Mouse (Mus musculus) limb, embryonic 12.5 days (tissue): ENCODE measurements around the gene Hmcn2. TPM values are rescaled to one million over a fixed set of nuclear protein-coding genes. Genes with fewer than 3 reads are reported as not detected.

Experiments
- ATAC-seq: fragments of 200-750 bp; cut with Nextera tagmentation; 2 replicates; pipeline ENCODE4 v1.8.0; 2017; ENCODE audit warnings: low read depth, moderate TSS enrichment; ENCODE audit not compliant: insufficient number of reproducible peaks, insufficient read depth, low FRiP score, low TSS enrichment
- H3K27ac ChIP-seq: fragments of 300-500 bp; sonication (generic); 2 replicates; pipeline ENCODE4 v1.5.1; 2016; ENCODE audit warnings: mild to moderate bottlenecking, moderate library complexity
- H3K27me3 ChIP-seq: fragments of 300-500 bp; sonication (generic); 2 replicates; pipeline ENCODE4 v1.6.1; 2016; ENCODE audit warnings: mild to moderate bottlenecking, moderate library complexity
- H3K36me3 ChIP-seq: fragments of 300-500 bp; sonication (generic); 2 replicates; pipeline ENCODE4 v1.6.1; 2016; ENCODE audit warnings: mild to moderate bottlenecking, moderate library complexity
- H3K4me1 ChIP-seq: fragments of 300-500 bp; sonication (generic); replicated peaks from 2 replicates; pipeline ENCODE4 v1.6.1; 2016
- H3K4me2 ChIP-seq: fragments of 300-500 bp; sonication (generic); 2 replicates; pipeline ENCODE4 v1.6.1; 2016; ENCODE audit warnings: mild to moderate bottlenecking, moderate library complexity
- H3K4me3 ChIP-seq: fragments of 300-500 bp; sonication (generic); replicated peaks from 2 replicates; pipeline ENCODE4 v1.5.1; 2016; ENCODE audit warnings: mild to moderate bottlenecking
- H3K9ac ChIP-seq: fragments of 300-500 bp; sonication (generic); replicated peaks from 2 replicates; pipeline ENCODE4 v1.6.1; 2016; ENCODE audit warnings: mild to moderate bottlenecking, moderate library complexity
- H3K9me3 ChIP-seq: fragments of 300-500 bp; sonication (generic); 2 replicates; pipeline ENCODE4 v1.6.1; 2016; ENCODE audit warnings: mild to moderate bottlenecking, moderate library complexity
- WGBS: fragments of 180-500 bp; shearing (Covaris S2); methylation state at CpG from one replicate; pipeline ENCODE4 v1.1.7; 2016; 5-methylcytosine and 5-hydroxymethylcytosine counted together
- polyA plus RNA-seq: library from polyadenylated mRNA; unstranded; fragments of >200 nt; fragmentation: Nextera tagmentation; extraction: Ambion mirVana; gene quantifications from 2 replicates; pipeline ENCODE4 v1.2.1, GENCODE M21; 2016

Hmcn2 gene
- 0.19 TPM in 1 of 2 replicates, not detected in the other for polyA plus RNA-seq

DNA sequence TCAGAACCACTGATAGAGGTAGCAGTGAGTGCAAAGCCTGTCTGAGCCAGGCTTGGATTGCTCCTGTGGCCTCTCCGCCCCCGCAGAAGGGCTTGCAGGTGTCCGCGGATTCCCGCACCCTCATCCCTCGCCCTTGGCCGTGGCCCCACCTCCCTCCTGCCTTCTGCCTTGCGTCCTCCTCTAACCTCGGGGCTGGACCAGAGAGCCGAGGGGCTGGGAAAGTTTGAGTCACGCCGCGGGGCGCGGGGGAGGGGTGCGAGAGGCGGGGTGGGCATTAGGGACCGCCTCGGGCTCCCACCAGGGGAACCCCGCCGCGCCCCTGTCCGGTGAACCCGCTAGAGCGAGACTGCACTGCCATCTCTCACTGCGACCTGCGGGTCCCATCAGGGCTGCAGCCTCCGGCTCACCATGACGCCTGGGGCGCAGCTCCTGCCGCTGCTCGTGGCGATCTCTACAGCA, at the start of gene Hmcn2:
TSS of gene Hmcn2 (plus strand) at position 409 of the 459 bp plus-strand sequence.
- H3K4me2 ChIP-seq = peak within 1 kb of the TSS; percentile 53
- H3K9ac ChIP-seq = no peak within 1 kb of the TSS; the same call in 1 of the 2 replicates
- peaks cover 9% of the 10 kb centered on the region for H3K4me1 ChIP-seq
- H3K27ac ChIP-seq = no peak within 1 kb of the TSS
- ATAC-seq = no peak
- no peaks in the 10 kb centered on the region for H3K9me3 ChIP-seq
- H3K27me3 ChIP-seq = peaks cover 96% of the 10 kb centered on the region
- WGBS = 2% methylated on average over 33 of the region's 33 CpGs
- no peaks in the 10 kb centered on the region for H3K36me3 ChIP-seq
- H3K4me3 ChIP-seq = peak within 1 kb of the TSS; percentile 31

DNA sequence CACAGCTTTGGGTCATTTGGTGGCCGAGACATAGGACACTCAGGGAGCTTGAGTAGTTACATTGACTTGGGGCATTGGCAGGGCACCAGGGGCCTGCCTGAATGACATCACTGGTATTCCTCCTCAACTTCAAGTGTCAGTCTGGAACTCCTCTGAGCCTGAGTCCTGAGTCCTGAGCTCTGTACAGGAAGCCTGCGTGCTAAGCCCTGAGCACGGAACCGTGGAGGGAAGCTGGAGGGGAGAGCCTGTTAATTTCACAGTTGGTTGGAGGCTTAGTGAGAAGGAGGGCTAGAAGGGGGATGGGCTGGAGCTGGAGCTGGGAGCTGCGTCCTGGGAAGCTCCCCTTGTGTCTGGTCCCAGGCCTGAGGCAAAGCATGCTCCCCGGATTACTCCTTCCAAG, 46.8 kb upstream of the Hmcn2 start:
- H3K4me1 ChIP-seq = peaks cover 62% of the 10 kb centered on the region

DNA sequence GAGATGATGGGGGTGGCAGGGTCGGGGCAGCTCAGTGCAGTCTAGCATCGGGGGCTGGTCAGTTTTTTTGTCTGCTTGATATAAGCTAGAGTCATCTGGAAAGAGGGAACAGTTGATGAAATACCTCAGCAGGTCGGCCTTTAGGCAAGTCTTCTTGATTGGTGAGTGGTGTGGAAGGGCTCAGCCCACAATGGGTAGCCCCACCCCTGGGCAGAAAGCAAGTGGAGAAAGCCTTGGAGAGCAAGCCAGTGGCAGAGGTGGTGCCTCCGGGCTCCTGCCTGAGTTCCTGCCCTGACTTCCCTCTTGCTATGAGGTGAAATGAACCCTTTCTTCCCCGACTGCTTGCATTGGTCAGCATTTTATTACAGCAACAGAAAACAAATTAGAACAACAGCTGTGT, 45.6 kb upstream of the Hmcn2 start:
- WGBS = 42% methylated on average over 5 of the region's 5 CpGs
- no peak overlapping the region for H3K4me2 ChIP-seq
- ATAC-seq = no peak
- H3K27ac ChIP-seq = peak overlapping the region; percentile 56; the same call in 1 of the 2 replicates
- peaks cover 20% of the 10 kb centered on the region; the same call in 1 of the 2 replicates for H3K36me3 ChIP-seq
- H3K27me3 ChIP-seq = no peaks in the 10 kb centered on the region
- no peak overlapping the region for H3K9ac ChIP-seq
- H3K4me3 ChIP-seq = no peak overlapping the region
- peaks cover 52% of the 10 kb centered on the region for H3K4me1 ChIP-seq
- no peaks in the 10 kb centered on the region for H3K9me3 ChIP-seq

More for the DNA sequence above, 46.8 kb upstream of the Hmcn2 start:
- Histone ChIP-seq H3K27ac (no peak overlapping the region), H3K9me3 (no peaks in the 10 kb centered on the region), H3K27me3 (no peaks in the 10 kb centered on the region), H3K36me3 (peaks cover 20% of the 10 kb centered on the region; the same call in 1 of the 2 replicates), H3K9ac (no peak overlapping the region), H3K4me2 (no peak overlapping the region), H3K4me3 (no peak overlapping the region)
- 56% methylated on average over 6 of the region's 6 CpGs for whole genome bisulfite sequencing
- ATAC-seq = no peak

DNA sequence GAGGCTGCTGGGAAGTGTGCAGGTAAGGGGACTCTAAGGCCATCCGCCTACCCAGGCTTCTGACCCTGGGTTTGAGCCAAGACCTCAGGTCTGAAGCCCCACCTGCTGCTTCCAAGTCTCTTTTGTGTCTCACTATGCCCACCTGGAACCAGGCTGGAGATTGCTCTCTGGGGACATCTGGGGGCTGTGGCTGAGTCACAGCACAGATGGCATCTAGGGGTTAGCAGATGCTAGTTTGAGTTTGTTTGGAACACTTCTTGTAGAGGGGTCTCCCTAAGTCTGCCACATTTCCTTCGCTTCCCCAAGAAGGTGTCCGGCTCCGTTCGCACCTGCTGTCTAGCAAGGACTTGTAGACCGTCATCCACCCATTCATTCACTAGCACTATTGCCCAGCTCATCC, 45.0 kb upstream of the Hmcn2 start:
- Histone ChIP-seq H3K9ac (0 out of 2 replicates have a peak overlapping the region, but pooled peaks have one; percentile 2), H3K4me2 (no peak overlapping the region), H3K4me1 (peaks cover 47% of the 10 kb centered on the region), H3K4me3 (no peak overlapping the region), H3K27ac (no peak overlapping the region), H3K27me3 (no peaks in the 10 kb centered on the region), H3K9me3 (no peaks in the 10 kb centered on the region), H3K36me3 (peaks cover 20% of the 10 kb centered on the region; the same call in 1 of the 2 replicates)
- 92% methylated on average over 6 of the region's 6 CpGs for WGBS
- no peak for ATAC-seq

DNA sequence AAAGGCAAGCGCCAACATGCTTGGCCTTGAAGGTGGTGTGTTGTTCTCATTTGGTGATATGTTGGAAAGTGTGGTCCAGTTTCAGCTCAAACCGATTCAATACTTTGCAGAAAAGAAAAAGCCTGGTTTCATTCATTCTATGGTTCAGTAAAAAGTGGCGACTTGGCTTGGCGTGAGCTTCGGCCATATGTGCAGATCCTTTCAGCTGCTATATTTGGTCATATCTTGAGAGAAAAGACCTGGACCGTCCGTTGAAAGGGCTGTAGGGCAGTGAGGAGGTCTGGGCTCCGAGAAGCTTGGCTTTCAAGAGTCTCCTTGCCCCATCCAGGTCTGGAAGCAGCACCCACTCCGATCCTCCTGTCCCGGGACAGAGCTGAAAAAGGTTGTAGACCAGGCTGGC, 44.4 kb upstream of the Hmcn2 start:
- Histone ChIP-seq H3K4me2 (no peak overlapping the region), H3K9me3 (no peaks in the 10 kb centered on the region), H3K4me3 (no peak overlapping the region), H3K27me3 (no peaks in the 10 kb centered on the region), H3K27ac (no peak overlapping the region), H3K9ac (no peak overlapping the region), H3K36me3 (peaks cover 20% of the 10 kb centered on the region; the same call in 1 of the 2 replicates), H3K4me1 (peaks cover 41% of the 10 kb centered on the region)
- ATAC-seq = no peak
- 94% methylated on average over 10 of the region's 10 CpGs for WGBS

DNA sequence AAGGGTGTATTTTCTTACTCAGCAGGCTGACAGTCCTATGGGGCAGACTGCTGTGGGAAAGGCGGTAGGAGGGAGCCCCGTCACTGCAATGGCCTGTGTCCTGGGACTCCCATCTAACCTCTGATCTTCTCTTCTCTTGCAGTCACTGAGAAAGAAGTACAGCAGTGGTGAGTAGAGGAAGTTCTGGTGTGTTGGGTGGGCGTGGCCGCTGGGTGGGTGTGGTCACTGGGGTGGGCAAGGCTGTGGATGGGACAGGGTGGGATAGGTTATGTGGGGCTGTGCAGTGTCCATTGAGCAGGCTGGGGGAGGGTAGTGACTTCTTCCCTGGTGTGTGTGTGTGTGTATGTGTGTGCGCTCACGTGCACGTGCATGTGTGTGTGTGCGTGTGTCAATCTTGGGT, 43.7 kb upstream of the Hmcn2 start:
- Histone ChIP-seq H3K9me3 (no peaks in the 10 kb centered on the region), H3K4me2 (no peak overlapping the region), H3K4me1 (peaks cover 34% of the 10 kb centered on the region), H3K27me3 (no peaks in the 10 kb centered on the region), H3K4me3 (no peak overlapping the region), H3K9ac (no peak overlapping the region), H3K27ac (no peak overlapping the region), H3K36me3 (peaks cover 25% of the 10 kb centered on the region)
- ATAC-seq = no peak
- 93% methylated on average over 8 of the region's 8 CpGs for WGBS

DNA sequence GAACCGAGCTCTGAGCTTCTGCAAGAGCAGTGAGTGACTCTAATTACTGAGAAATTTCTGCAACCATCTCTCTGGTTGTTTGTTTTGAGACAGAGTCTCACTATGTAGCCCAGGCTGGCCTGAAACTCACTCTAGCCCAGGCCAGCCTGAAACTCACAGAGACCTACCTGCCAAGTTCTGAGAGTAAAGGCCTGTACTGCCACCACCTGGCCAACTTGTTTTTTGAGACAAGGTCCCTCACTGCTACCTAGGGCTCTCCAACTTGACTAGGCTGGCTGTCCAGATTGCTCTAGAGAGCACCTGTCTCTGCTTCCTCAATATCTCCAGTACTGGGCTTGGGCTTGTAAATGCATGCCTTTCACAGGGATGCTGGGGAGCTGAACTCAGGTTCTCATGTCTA, 43.1 kb upstream of the Hmcn2 start:
- Histone ChIP-seq H3K9me3 (no peaks in the 10 kb centered on the region), H3K36me3 (peaks cover 30% of the 10 kb centered on the region), H3K27ac (no peak overlapping the region), H3K4me2 (no peak overlapping the region), H3K9ac (no peak overlapping the region), H3K27me3 (no peaks in the 10 kb centered on the region), H3K4me3 (no peak overlapping the region), H3K4me1 (peaks cover 28% of the 10 kb centered on the region)
- ATAC-seq = no peak
- WGBS = 92% methylated on average over 1 of the region's 1 CpGs

DNA sequence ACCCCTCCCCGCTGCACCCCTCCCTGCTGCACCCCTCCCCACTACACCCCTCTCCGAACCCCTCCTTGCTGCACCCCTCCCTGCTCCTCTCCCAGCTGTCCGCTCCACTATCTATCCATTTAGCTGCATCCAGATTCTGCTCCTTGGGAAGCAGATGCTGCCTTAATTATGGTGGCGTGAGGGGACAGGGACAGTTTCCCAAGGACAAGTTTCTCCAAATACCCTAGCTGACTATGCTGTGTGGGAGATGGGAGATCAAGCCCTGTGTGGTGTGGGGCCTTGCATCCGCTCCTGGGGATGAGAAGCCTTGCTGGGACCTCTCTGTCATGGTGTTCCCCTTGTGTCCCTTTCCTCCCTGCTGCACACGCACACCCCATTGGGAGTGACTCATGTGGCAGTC, 39.2 kb upstream of the Hmcn2 start:
- peaks cover 55% of the 10 kb centered on the region for H3K36me3 ChIP-seq
- no peak overlapping the region for H3K4me3 ChIP-seq
- no peak overlapping the region for H3K27ac ChIP-seq
- H3K27me3 ChIP-seq = no peaks in the 10 kb centered on the region
- H3K9ac ChIP-seq = no peak overlapping the region
- 94% methylated on average over 6 of the region's 6 CpGs for WGBS
- ATAC-seq = no peak
- H3K9me3 ChIP-seq = no peaks in the 10 kb centered on the region
- 0 out of 2 replicates have a peak, but pooled peaks cover 2% of the 10 kb centered on the region for H3K4me1 ChIP-seq
- H3K4me2 ChIP-seq = no peak overlapping the region

DNA sequence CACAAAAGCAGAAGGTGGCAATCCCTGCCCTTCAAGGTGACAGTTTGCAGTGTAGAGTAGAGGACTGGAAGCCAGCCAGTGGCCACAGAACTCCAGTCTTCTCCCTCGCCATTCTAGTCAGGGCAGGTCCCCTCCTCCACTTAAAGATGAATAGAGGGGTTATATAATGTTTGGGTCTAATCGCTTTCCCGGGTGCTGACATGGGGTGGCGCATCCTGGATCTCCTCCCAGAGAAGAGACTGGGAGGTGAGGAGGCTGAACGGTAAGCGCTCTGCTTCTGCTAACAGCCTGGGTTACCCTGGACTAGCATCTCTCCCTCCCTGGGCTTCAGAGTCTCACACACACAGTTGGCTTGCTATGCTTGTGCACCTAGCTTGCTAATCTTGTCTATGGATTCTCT, 36.4 kb upstream of the Hmcn2 start:
- 86% methylated on average over 6 of the region's 6 CpGs for WGBS
- 0 out of 2 replicates have a peak, but pooled peaks cover 2% of the 10 kb centered on the region for H3K4me1 ChIP-seq
- H3K9me3 ChIP-seq = no peaks in the 10 kb centered on the region
- no peak overlapping the region for H3K4me3 ChIP-seq
- H3K27ac ChIP-seq = no peak overlapping the region
- no peak for ATAC-seq
- H3K9ac ChIP-seq = no peak overlapping the region
- no peak overlapping the region for H3K4me2 ChIP-seq
- H3K27me3 ChIP-seq = no peaks in the 10 kb centered on the region
- peaks cover 70% of the 10 kb centered on the region for H3K36me3 ChIP-seq

DNA sequence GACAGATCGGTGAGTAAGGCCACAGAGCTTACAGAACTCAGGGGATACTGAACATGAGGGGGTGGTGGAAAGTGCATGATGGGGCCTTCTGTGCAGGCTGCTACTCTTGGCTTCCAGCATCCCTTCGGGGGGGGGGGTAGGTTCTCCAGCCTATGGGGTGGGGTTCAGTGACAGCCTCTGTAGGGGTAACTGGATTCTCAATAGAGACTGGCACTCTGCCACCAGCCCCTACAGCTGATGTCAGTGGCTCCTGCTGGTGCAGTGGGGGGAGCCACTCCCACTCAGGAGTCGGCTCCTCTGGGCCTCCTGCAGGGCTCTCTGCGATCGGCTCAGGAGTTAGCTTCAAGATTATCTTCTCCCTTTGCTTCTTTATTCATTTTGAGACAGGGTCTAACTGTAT, 35.7 kb upstream of the Hmcn2 start:
- 94% methylated on average over 5 of the region's 5 CpGs for WGBS
- Histone ChIP-seq H3K9ac (no peak overlapping the region), H3K9me3 (no peaks in the 10 kb centered on the region), H3K4me1 (0 out of 2 replicates have a peak, but pooled peaks cover 2% of the 10 kb centered on the region), H3K4me2 (no peak overlapping the region), H3K4me3 (no peak overlapping the region), H3K36me3 (peaks cover 77% of the 10 kb centered on the region), H3K27ac (no peak overlapping the region), H3K27me3 (no peaks in the 10 kb centered on the region)
- no peak for ATAC-seq

DNA sequence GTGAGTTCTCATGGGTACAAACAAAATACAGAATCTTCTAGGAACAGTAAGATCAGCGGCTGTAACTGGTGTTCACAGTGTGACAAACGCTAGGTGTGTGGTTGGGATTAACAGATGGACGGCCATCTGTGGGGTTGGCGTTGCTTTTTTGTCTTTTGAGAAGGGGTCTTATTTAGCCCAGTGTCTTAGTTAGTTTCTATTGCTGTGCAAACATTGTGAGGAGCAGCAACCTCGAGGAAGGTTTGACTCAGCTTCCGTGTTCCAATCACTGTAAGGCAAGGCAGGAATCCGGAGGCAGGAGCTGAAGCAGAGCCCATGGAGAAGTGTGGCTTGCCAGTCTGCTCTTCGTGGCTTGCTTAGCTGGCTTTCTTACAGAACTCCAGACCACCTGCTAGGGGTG, 33.1 kb upstream of the Hmcn2 start:
- ATAC-seq = no peak
- peaks cover 91% of the 10 kb centered on the region for H3K36me3 ChIP-seq
- 89% methylated on average over 8 of the region's 8 CpGs for WGBS

DNA sequence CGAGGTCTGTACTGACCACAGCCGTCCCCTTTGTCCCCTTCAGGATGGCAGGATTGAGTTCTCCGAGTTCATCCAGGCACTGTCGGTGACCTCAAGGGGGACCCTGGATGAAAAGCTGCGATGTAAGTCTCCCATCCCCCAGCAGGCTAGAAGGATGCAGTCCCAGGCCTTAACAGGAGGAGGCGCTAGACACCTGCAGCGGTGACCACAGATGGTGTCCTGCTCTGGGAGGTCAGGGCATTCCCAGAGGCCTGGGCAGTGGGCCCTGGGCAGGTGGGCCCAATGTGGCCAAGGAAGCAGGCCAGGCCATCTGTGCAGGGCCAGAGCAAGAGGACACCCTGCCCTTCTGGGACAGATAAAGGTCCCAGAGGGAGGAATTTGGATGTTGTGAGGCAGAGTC, 31.9 kb upstream of the Hmcn2 start:
- ATAC-seq = no peak
- Histone ChIP-seq H3K27ac (no peak overlapping the region), H3K4me1 (no peaks in the 10 kb centered on the region), H3K9me3 (no peaks in the 10 kb centered on the region), H3K9ac (no peak overlapping the region), H3K27me3 (no peaks in the 10 kb centered on the region), H3K4me2 (no peak overlapping the region), H3K4me3 (no peak overlapping the region), H3K36me3 (peaks cover 91% of the 10 kb centered on the region)
- WGBS = 56% methylated on average over 7 of the region's 7 CpGs

More for the DNA sequence above, 33.1 kb upstream of the Hmcn2 start:
- H3K4me3 ChIP-seq = no peak overlapping the region
- H3K9me3 ChIP-seq = no peaks in the 10 kb centered on the region
- H3K27me3 ChIP-seq = no peaks in the 10 kb centered on the region
- no peak overlapping the region for H3K4me2 ChIP-seq
- no peak overlapping the region for H3K27ac ChIP-seq
- no peaks in the 10 kb centered on the region for H3K4me1 ChIP-seq
- H3K9ac ChIP-seq = no peak overlapping the region
